Mouse (Mus musculus): ENCODE measurements around the gene Fcnb.
A peak's percentile ranks its signal among the peaks of the same experiment; 100 is the strongest.

Gene Fcnb

GRCm38 (mm10) chr2:28034011-28034710 lies 50.5 kb downstream of the Fcnb start:
- no peaks in the 10 kb centered on the region for H3K36me3 ChIP-seq (ENCODE audit: insufficient read depth, low read length)
- H3K4me3 ChIP-seq (replicated peaks; ENCODE audit: low read length): no peak overlapping the region
- no peaks in the 10 kb centered on the region for H3K27me3 ChIP-seq (ENCODE audit: insufficient read depth, low read length)
- no peaks in the 10 kb centered on the region for H3K9me3 ChIP-seq (ENCODE audit: low read length)
- peaks cover 14% of the 10 kb centered on the region for H3K4me1 ChIP-seq (replicated peaks; ENCODE audit: low read depth, low read length)
- TF ChIP-seq NANOG (IDR thresholded peaks at IDR 0.05; ENCODE audit: borderline replicate concordance, low read length): no peak
- no peak for TF ChIP-seq CTCF (conservative IDR thresholded peaks at IDR 0.05; ENCODE audit: low read length)
- TF ChIP-seq POU5F1 (IDR thresholded peaks at IDR 0.05; ENCODE audit: borderline replicate concordance, low read length): no peak

DNA sequence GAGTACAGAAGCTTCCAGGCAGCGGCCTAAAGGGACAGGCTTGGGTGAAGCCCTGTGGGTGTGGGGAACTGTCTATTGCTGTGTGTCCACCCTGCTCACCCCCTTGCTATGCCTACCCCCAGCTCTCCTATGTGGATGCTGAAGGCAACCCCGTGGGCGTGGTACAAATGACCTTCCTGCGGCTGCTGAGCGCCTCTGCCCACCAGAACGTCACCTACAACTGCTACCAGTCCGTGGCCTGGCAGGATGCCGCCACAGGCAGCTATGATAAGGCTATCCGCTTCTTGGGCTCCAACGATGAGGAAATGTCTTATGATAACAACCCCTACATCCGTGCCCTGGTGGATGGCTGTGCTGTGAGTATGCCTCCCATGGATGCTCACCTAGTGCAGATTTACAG lies 52.2 kb downstream of the Fcnb start:
- Histone ChIP-seq H3K4me3 (replicated peaks; ENCODE audit: low read length) (0 out of 2 replicates have a peak overlapping the region, but pooled peaks have one; percentile 13), H3K27me3 (ENCODE audit: insufficient read depth, low read length) (no peaks in the 10 kb centered on the region), H3K4me1 (replicated peaks; ENCODE audit: low read depth, low read length) (peaks cover 14% of the 10 kb centered on the region), H3K36me3 (ENCODE audit: insufficient read depth, low read length) (no peaks in the 10 kb centered on the region), H3K9me3 (ENCODE audit: low read length) (no peaks in the 10 kb centered on the region)
- TF ChIP-seq POU5F1 (IDR thresholded peaks at IDR 0.05; ENCODE audit: borderline replicate concordance, low read length): no peak
- no peak for TF ChIP-seq CTCF (conservative IDR thresholded peaks at IDR 0.05; ENCODE audit: low read length)
- TF ChIP-seq NANOG (IDR thresholded peaks at IDR 0.05; ENCODE audit: borderline replicate concordance, low read length): no peak

GRCm38 (mm10) chr2:28031860-28032259 lies 52.8 kb downstream of the Fcnb start:
- Histone ChIP-seq H3K4me1 (replicated peaks; ENCODE audit: low read depth, low read length) (peaks cover 14% of the 10 kb centered on the region), H3K27me3 (ENCODE audit: insufficient read depth, low read length) (no peaks in the 10 kb centered on the region), H3K9me3 (ENCODE audit: low read length) (no peaks in the 10 kb centered on the region), H3K4me3 (replicated peaks; ENCODE audit: low read length) (no peak overlapping the region), H3K36me3 (ENCODE audit: insufficient read depth, low read length) (no peaks in the 10 kb centered on the region)
- TF ChIP-seq CTCF (conservative IDR thresholded peaks at IDR 0.05; ENCODE audit: low read length): no peak
- no peak for TF ChIP-seq NANOG (IDR thresholded peaks at IDR 0.05; ENCODE audit: borderline replicate concordance, low read length)
- no peak for TF ChIP-seq POU5F1 (IDR thresholded peaks at IDR 0.05; ENCODE audit: borderline replicate concordance, low read length)

All from E14TG2a.4 (cell line).